Mouse (Mus musculus) kidney, embryonic 14.5 days (tissue): Measurements from ENCODE around the gene Ramp2. TPM values are rescaled to one million over a fixed set of nuclear protein-coding genes. Genes with fewer than 3 reads are reported as not detected.

ENCODE experiments used
- ATAC-seq: fragments of 200-750 bp; cut with Nextera tagmentation; 2 replicates; pipeline ENCODE4 v1.8.0; 2017; ENCODE audit warnings: moderate number of reproducible peaks, mild to moderate bottlenecking, moderate TSS enrichment, moderate library complexity; ENCODE audit not compliant: low FRiP score, low TSS enrichment
- H3K27ac ChIP-seq: fragments of 300-500 bp; sonication (generic); 2 replicates; pipeline ENCODE4 v1.5.1; 2014; ENCODE audit warnings: low read depth, mild to moderate bottlenecking, low read length, moderate library complexity, mixed read lengths
- H3K27me3 ChIP-seq: fragments of 300-500 bp; sonication (generic); 2 replicates; pipeline ENCODE4 v1.6.1; 2014; ENCODE audit warnings: mild to moderate bottlenecking, low read length; ENCODE audit not compliant: control insufficient read depth, insufficient read depth
- H3K36me3 ChIP-seq: fragments of 300-500 bp; sonication (generic); 2 replicates; pipeline ENCODE4 v1.6.1; 2014; ENCODE audit warnings: low read length, mixed read lengths; ENCODE audit not compliant: control insufficient read depth, insufficient read depth
- H3K4me1 ChIP-seq: fragments of 300-500 bp; sonication (generic); 2 replicates; pipeline ENCODE4 v1.6.1; 2014; ENCODE audit warnings: low read length, mixed read lengths; ENCODE audit not compliant: control insufficient read depth, insufficient read depth
- H3K4me2 ChIP-seq: fragments of 300-500 bp; sonication (generic); replicated peaks from 2 replicates; pipeline ENCODE4 v1.6.1; 2014; ENCODE audit warnings: low read depth, mild to moderate bottlenecking, low read length
- H3K4me3 ChIP-seq: fragments of 300-500 bp; sonication (generic); 2 replicates; pipeline ENCODE4 v1.5.1; 2014; ENCODE audit warnings: mild to moderate bottlenecking, low read length
- H3K9ac ChIP-seq: fragments of 300-500 bp; sonication (generic); 2 replicates; pipeline ENCODE4 v1.6.1; 2014; ENCODE audit warnings: low read depth, mild to moderate bottlenecking, low read length, moderate library complexity
- H3K9me3 ChIP-seq: fragments of 300-500 bp; sonication (generic); 2 replicates; pipeline ENCODE4 v1.6.1; 2016; ENCODE audit warnings: low read length; ENCODE audit not compliant: control insufficient read depth
- WGBS: fragments of 180-500 bp; shearing (Covaris S2); extraction: QIAGEN DNeasy Blood & Tissue Kit; methylation state at CpG from one replicate; pipeline ENCODE4 v1.1.7; 2014; 5-methylcytosine and 5-hydroxymethylcytosine counted together
- polyA plus RNA-seq: library from polyadenylated mRNA; unstranded; fragments of >200 nt; fragmentation: Nextera tagmentation; extraction: Ambion mirVana; gene quantifications from 2 replicates; pipeline ENCODE4 v1.2.1, GENCODE M21; 2014

The Ramp2 gene
- polyA plus RNA-seq, 1 experiment from 2014 or later: 248 TPM

GRCm38 (mm10) chr11:101275309-101275708 is 29.5 kb downstream of the Ramp2 start:
- Histone ChIP-seq H3K9me3 (no peaks in the 10 kb centered on the region), H3K36me3 (peaks cover 5% of the 10 kb centered on the region; the same call in 1 of the 2 replicates), H3K27ac (no peak overlapping the region), H3K4me2 (no peak overlapping the region), H3K4me1 (peaks cover 31% of the 10 kb centered on the region), H3K9ac (no peak overlapping the region), H3K27me3 (no peaks in the 10 kb centered on the region), H3K4me3 (no peak overlapping the region)
- no peak for ATAC-seq
- 78% methylated on average over 4 of the region's 4 CpGs for WGBS

DNA sequence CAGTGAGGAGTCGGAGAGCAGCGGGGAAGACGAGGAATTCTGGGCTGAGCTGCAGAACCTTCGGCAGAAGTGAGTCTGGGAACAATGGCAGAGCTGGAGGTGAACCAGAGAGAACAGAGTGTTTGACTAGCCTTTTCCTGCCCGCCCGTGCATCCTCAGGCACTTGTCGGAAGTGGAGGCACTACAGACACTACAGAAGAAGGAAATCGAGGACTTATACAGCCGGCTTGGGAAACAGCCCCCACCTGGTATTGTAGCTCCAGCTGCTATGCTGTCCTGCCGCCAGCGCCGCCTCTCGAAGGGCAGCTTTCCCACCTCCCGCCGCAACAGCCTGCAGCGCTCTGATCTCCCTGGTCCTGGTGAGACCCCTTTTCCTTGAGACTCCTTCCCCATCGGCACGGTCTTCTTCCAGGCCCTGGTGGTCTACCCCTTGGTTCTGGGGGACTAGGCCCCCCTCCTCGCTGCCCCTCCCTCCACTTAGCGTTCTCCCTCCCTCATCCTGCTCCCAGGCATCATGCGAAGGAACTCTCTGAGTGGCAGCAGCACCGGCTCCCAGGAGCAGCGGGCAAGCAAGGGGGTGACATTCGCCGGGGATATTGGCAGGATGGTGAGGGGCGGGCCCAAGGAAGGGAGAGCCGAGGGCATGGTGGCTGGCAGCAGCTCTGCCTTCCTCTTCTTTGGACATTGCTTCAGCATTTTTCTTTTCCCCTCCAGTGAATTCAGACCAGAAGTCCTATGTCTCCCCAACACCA is 30.7 kb downstream of the Ramp2 start:
- Histone ChIP-seq H3K36me3 (peaks cover 5% of the 10 kb centered on the region; the same call in 1 of the 2 replicates), H3K27ac (peak overlapping the region; percentile 45; the same call in 1 of the 2 replicates), H3K9me3 (no peaks in the 10 kb centered on the region), H3K4me3 (no peak overlapping the region; the same call in 1 of the 2 replicates), H3K27me3 (no peaks in the 10 kb centered on the region), H3K4me2 (peak overlapping the region; percentile 84), H3K4me1 (peaks cover 37% of the 10 kb centered on the region), H3K9ac (peak overlapping the region; percentile 36; the same call in 1 of the 2 replicates)
- WGBS: 32% methylated on average over 27 of the region's 27 CpGs
- ATAC-seq: no peak

DNA sequence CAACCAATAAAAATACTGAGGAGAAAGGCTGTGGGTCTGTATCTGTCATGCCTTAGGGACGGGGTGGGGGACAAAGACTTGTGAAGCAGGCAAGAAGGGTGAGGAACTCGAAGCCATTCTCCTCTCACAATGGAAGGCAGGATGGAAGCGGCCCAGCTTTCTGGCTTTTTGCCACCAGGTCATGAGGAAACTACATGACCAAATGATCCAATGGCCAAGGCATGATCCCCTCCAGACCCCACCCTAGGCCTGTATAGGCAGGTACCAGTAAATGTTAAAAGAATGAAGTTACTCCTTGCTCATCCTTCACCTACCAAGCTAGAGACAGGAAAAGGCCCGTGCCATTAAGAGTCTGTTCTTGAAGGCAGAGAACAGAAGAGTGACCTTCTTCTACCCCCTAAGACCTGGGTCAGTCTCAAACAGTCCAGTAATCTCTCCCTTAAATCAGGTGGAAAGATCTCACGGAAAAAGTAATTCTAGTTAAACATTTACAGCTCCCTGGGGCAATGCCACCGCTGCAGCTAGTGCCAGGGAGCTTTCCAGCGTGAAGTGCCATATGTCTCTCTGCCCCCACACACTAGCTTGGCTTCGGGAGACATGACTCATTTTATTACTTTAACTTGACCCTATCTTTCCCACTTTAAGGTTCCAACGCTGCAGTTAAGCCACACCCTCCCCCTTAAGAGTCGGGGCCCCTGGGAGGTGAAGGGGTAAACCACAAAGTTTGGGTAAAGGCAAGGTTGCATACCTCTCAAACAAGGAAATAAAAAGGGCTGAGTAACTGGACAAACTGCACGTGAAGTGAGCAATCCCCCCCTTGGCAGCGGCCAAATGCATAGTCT is 31.8 kb downstream of the Ramp2 start:
- 37% methylated on average over 12 of the region's 12 CpGs for WGBS

GRCm38 (mm10) chr11:101278223-101279192 is 32.7 kb downstream of the Ramp2 start, which contains the start of the genes Cntd1 and Coa3:
Cntd1 (plus strand) TSS chr11:101279012.
Coa3 (minus strand) TSS chr11:101279114.
- H3K4me2 ChIP-seq: peak within 1 kb of the TSS; percentile 84
- H3K9me3 ChIP-seq: no peaks in the 10 kb centered on the region
- peak within 1 kb of the TSS; percentile 50 for H3K4me3 ChIP-seq
- H3K9ac ChIP-seq: peak within 1 kb of the TSS; percentile 52
- no peaks in the 10 kb centered on the region for H3K27me3 ChIP-seq
- peaks cover 44% of the 10 kb centered on the region for H3K4me1 ChIP-seq
- ATAC-seq: peak; percentile 88
- H3K27ac ChIP-seq: peak within 1 kb of the TSS; percentile 63
- 7% methylated on average over 45 of the region's 45 CpGs for whole genome bisulfite sequencing
- H3K36me3 ChIP-seq: peaks cover 5% of the 10 kb centered on the region; the same call in 1 of the 2 replicates

More for the DNA sequence above, 31.8 kb downstream of the Ramp2 start:
- H3K36me3 ChIP-seq: peaks cover 5% of the 10 kb centered on the region; the same call in 1 of the 2 replicates
- peak overlapping the region; percentile 50 for H3K4me3 ChIP-seq
- H3K9me3 ChIP-seq: no peaks in the 10 kb centered on the region
- peak overlapping the region; percentile 63 for H3K27ac ChIP-seq
- ATAC-seq: peak; percentile 28; the same call in 1 of the 2 replicates
- peaks cover 41% of the 10 kb centered on the region for H3K4me1 ChIP-seq
- peak overlapping the region; percentile 52 for H3K9ac ChIP-seq
- H3K27me3 ChIP-seq: no peaks in the 10 kb centered on the region
- peak overlapping the region; percentile 84 for H3K4me2 ChIP-seq

- H3K4me2 ChIP-seq: peak overlapping the region; percentile 84
- H3K27me3 ChIP-seq: no peaks in the 10 kb centered on the region
- peak overlapping the region; percentile 5; the same call in 1 of the 2 replicates for H3K9ac ChIP-seq
- no peak overlapping the region for H3K27ac ChIP-seq
- 64% methylated on average over 14 of the region's 14 CpGs for WGBS
- no peak for ATAC-seq
- no peaks in the 10 kb centered on the region for H3K9me3 ChIP-seq
- peak overlapping the region; percentile 50 for H3K4me3 ChIP-seq
- H3K36me3 ChIP-seq: peaks cover 5% of the 10 kb centered on the region; the same call in 1 of the 2 replicates
- H3K4me1 ChIP-seq: peaks cover 44% of the 10 kb centered on the region
These were observed 33.4 kb downstream of the Ramp2 start for GRCm38 (mm10) chr11:101279193-101279569.

GRCm38 (mm10) chr11:101280837-101281236 is 35.0 kb downstream of the Ramp2 start:
- Histone ChIP-seq H3K9ac (no peak overlapping the region), H3K9me3 (no peaks in the 10 kb centered on the region), H3K27me3 (no peaks in the 10 kb centered on the region), H3K4me1 (peaks cover 44% of the 10 kb centered on the region), H3K27ac (no peak overlapping the region), H3K36me3 (peaks cover 5% of the 10 kb centered on the region; the same call in 1 of the 2 replicates), H3K4me2 (no peak overlapping the region), H3K4me3 (no peak overlapping the region)
- no peak for ATAC-seq
- 14% methylated on average over 7 of the region's 7 CpGs for WGBS

- H3K4me2 ChIP-seq: no peak overlapping the region
- ATAC-seq: peak; percentile 33
These were observed 37.1 kb downstream of the Ramp2 start for GRCm38 (mm10) chr11:101282896-101283295.

GRCm38 (mm10) chr11:101283805-101284204 is 38.0 kb downstream of the Ramp2 start:
- no peak for ATAC-seq
- 47% methylated on average over 4 of the region's 4 CpGs for WGBS
- Histone ChIP-seq H3K9me3 (no peaks in the 10 kb centered on the region), H3K4me3 (no peak overlapping the region), H3K4me1 (peaks cover 19% of the 10 kb centered on the region), H3K9ac (no peak overlapping the region), H3K36me3 (peaks cover 16% of the 10 kb centered on the region; the same call in 1 of the 2 replicates), H3K4me2 (no peak overlapping the region), H3K27ac (peak overlapping the region; percentile 71; the same call in 1 of the 2 replicates), H3K27me3 (no peaks in the 10 kb centered on the region)

More at GRCm38 (mm10) chr11:101282896-101283295, 37.1 kb downstream of the Ramp2 start:
- Histone ChIP-seq H3K27me3 (no peaks in the 10 kb centered on the region), H3K4me1 (peaks cover 24% of the 10 kb centered on the region), H3K9ac (no peak overlapping the region), H3K9me3 (no peaks in the 10 kb centered on the region), H3K36me3 (peaks cover 6% of the 10 kb centered on the region; the same call in 1 of the 2 replicates), H3K27ac (peak overlapping the region; percentile 43; the same call in 1 of the 2 replicates), H3K4me3 (no peak overlapping the region)
- WGBS: 25% methylated on average over 5 of the region's 5 CpGs
